Mouse (Mus musculus) c-Kit-negative CD71-positive TER-119-positive erythroid progenitor cells, embryonic 14.5 days (primary cell): ENCODE results near the gene Rab5b.

Experiments used
- DNase-seq: peaks from one replicate; pipeline ENCODE4 v3.0.0-alpha.2; 2013; ENCODE audit warnings: low read depth, low spot score

Rab5b gene

DNA sequence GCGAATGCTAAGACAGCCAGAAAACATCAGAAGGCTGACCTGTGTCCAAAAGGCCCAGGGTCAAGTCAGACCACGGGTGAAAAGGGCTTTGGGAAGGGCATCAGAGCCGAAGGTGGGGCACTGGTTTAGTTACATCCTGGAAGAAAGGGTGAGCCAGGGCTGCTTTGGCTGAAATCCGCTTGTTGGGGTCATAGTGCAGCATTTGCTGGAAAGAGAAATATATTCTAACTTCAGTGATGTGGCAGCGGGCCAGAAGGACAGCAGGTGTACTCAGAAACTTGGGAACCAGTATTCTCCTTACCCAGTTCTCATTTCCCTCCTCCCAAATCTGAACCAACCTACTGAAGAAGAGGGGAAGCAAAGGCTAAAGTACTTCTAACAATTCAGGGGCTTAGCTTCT lies 2.9 kb upstream of the Rab5b start:
- no peak for DNase-seq

DNA sequence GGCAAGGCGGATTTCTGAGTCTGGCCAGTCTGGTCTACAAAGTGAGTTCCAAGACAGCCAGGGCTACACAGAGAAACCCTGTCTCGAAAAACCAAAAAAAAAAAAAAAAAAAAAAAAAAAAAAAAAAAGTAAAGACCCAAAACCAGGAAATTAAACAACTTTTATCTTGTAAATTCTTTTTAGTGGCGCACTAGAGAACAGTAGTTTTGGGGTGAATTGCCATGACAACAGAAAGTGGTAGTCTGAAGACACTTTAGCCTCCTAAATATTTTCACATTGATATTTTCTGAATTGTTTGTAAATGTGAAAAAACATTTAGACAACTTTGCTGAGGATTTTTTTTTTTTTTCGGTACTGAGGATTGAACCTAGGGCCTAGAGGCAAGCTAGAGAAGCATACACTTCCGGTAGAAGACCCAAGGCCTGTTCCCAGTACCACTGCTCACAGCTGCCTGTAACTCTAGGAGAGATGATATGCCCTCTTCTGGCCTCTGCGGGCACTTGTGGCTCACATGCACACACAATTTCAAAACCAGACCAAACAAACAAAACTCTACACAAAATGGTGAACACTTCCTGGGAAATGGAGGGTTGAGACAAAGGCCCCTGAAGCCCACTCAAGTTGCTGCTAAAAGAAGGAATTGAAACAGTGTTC lies 1.1 kb upstream of the Rab5b start:
- DNase-seq, result no peak

DNA sequence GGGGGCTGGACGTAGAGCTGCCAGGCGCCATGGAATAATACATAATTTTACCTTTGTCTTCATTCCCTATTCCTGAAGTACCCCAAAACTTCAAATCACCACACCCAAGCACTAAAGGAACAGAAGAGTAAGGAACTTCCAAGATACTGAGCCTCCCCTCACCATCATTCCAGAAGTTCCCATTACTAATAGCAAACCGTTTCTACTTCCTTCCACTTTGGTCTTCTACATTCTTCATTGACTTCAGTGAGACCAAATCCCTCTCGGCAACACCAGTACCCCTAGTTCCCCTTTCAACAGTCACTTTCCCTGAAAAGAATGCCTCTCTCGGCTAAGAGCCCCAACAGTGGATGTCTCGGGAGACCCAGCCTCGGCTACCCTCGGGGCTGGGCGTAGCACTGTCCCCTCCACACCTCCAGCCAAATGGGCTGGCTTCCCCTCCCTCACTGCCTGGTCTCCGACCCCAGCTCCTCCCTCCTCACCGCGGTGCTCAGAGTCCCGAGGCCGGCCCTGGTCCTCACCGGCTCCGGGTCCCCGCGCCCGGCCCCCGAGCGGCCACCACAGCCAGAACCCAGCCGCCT lies 563 bp downstream of the Rab5b start:
- DNase-seq, result no peak

DNA sequence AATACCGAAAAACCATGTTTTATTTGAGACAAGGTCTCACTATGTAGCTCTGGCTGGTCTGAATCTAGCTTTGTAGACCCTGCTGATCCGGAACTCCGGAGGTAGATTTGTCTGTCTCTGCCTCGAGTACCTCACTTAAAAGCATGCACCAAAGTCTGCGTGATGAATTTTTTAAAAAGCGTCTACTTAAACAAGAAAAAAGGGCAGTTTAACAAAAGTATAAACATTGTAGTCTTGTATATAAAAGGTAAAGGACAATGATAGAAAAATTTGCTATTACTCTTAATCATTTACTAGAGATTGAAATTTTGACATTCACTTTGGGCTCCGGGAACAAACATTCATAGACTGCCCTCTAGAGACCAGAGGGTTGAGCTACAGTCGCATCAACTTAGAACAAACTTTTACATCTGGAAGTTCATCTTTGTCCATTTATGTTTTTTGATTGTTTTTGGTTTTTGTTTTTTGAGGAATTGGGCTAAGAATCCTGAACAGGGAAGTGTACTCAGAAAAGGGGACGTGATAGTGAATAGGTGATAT lies 21.5 kb downstream of the Rab5b start:
- peak; percentile 51 for DNase-seq

DNA sequence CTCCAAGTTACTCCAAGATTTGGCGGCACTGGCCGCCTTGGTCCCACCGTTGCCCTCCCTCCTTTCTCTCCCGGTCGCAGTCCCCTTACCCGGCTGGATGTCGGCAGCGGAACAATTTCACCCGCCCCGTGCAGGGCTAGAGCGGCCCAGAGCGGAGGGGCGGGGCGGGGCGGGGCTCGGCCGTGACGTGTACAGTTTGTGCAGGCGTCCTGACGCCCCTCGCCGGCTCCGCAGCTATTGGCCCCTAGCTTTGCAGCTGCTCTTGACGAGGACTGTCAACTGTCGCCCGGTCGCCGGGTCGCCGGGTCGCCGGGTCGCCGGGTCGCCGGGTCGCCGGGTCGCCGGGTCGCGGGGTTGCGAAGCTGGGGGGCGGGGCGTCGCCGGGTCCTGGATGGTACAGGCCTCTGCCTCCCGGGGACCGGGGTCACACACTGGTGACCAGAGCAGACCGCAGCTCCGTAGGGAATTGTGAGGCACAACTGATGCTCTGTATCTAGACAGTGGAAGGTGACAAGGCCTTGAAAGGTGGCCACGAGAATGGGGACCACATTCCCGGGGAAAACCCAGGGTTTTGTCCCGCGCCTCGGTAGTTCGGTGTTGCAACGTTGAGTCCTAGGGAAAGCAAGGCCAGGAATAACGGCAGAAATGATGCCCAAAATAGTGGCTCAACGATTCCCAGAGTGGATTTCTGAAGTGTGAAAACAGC lies 22.1 kb downstream of the Rab5b start, which contains the start of gene Suox:
Gene Suox (minus strand): TSS at position 311 of the 706 bp plus-strand sequence.
- peak; percentile 49 for DNase-seq

DNA sequence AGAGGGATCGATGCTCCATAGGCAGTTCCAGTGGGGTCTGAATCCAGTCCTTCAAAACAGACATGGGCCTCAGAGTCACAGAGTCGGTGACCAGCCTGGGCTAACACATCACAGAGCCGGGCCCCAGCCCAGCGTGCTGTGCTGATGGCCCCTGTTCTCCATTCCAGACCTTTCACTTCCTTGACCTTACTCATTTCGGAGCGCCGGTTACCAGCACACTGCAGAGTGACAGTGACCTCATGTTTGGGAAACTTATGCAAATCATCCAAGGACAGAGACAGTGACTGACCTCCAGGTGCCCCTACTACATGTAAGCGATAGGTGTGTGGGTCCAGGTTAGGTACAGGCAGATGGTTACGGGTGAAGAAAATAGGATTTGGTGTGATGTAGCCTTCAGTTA lies 24.9 kb downstream of the Rab5b start:
- DNase-seq, result no peak

DNA sequence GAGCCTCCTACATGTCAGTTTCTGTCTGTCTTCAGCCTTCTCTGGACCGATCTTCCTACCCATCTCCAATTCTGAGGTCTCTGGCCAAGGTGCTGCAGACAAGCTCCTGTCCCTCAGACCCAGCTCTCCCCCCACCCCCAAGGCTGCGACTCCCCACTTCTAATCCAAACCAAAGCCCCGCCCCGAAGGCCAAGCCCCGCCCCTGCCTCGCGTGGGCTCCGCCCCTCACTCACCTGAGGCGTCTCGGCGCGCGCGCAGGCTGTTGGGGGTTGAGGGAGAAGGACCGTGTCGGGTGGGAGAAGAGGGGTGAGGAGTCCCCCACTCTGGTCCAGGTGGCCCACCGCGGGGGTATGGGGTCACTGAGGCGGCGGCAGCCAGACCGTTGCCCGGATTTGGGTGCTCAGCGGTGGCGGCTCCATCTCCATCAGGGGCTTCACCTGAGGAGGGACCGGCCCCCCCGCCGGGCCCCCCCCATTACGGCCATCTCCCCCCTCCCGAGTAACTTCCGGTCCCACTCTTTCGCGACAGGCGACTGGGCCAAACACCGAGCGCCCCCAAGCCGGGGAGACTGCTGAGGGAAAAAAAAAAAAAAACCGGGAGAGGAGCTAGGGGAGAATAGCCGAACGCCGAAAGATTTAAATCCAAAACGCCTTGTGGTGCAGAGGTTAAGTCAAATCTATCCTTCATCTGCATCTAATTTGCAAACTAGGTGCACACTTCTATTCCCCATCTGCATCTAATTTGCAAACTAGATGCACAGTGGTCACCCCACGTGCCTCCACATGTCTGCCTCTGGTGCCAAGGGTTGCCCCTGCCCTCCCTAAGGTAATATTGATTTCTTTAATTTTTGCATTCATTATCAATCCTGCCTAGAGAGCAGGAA lies 27.0 kb downstream of the Rab5b start:
- no peak for DNase-seq

DNA sequence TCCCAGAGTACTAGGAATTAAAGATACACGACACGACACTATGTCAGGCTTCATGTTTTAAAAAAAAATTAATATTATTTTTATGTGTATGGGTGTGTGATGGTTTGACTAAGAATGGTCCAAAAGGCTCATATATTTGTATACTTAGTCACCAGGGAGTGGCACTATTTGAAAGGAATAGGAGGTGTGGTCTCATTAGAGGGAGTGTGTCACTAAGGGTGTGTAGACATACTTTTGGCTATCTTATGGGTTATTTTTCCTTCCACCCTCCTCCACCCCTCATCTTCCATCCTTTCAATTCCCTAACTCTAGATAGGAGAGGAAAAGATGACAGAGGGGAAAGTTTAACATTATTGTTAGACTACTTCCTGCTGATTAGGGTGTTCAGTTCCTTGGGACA lies 30.3 kb downstream of the Rab5b start:
- DNase-seq, result no peak

DNA sequence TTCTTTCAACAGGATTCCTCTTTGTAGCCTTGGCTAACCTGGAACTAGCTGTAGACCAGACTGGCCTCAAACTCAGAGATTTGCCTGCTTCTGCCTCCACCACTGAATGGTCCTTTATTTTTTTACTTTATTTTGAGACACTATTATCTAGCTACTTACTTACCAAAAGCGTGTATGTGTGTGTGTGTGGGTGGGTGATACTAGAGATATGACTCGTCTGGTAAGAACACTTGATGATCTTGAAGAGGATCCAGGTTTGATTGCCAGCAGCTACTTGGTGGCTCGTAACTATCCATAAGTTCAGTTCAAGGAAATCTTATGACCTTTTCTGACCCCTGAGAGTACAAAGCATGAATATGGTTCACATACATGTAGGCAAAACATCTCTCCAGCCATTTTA lies 30.8 kb downstream of the Rab5b start:
- DNase-seq, result no peak

DNA sequence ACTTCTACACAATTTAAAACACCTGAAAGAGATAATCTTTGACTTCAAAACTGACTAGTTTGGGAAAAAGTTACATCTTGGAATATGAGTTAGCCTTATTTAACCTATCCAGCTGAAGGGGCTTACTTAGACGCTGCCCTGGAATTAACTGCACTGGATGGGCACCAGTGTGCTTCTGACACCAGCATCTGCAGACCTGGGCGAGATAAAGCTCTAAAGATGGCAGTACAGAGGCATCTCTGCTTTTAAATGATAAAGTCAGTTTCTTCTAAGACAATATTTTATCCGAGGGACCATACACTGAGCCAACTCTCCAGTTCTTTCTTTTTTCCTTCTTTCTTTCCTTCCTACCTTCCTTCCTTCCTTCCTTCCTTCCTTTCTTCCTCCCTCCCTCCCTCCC lies 31.3 kb downstream of the Rab5b start:
- DNase-seq, result no peak

DNA sequence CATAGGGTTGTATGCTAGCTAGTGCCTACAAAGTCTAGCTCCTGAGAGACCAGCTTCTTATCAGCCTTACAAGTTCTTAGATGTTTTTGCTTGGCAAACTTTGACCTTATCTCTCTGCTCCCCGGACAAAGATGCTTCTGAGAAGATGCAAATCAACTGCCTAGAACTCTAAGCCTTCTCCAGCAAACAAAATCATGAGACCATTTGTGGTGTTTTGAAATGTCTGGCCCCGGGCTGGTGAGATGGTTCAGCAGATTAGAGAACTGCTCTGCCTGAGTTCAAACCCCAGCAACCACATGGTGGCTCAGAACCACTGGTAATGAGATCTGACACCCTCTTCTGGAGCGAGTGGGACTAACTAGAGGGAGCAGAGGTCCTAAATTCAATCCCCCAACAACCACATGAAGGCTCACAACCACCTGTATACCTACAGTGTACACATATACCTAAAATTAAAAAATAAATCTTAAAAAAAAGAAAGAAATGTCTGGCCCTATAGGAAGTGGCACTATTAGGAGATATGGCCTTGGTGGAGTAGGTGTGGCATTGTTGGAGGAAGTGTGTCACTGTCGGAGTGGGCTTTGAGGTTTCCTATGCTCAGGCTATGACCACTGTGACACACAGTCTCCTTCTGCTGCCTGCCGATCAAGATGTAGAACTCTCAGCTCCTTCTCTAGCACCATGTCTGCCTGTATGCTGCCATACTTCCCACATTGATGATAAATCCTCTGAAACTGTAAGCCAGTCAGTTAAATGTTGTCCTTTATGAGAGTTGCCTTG lies 32.4 kb downstream of the Rab5b start:
- no peak for DNase-seq

DNA sequence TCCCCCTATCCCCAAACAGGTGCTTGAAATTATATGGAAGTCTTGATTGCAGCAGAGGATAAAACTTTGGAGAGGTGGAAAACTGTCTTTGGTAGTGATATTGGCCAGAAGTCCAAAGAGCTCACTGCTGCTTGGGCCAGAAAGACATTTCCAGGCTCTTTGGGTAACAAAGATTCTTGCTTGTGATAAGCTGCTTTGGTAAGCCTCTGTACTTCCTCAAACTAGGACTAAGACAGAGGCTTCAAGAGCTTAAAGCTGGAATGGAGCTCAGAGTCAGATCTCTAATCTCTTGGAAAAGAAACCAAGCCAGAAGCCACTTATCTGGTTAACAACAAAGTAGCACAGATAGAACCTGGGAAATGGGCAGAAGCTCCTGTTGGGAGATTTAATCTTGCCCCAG lies 33.6 kb downstream of the Rab5b start:
- DNase-seq, result no peak

DNA sequence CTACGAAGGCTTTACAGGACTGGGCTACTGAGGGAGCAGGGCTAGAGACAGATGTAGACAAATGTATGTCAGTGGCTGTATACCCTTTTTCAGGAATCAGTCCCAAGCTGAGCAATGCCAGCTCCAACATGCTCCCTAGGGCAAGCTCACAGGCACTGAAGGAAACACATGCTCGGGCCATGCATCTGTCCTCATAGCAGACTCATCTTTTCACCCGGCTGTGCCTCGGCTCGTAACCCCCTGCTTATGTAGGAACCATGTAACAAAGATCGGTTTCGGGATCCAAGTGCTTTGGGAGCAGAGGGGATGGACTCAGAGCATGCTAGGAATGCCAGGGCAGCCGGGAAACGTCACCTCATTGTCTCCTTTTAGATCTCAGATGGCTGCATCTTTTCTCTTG lies 36.6 kb downstream of the Rab5b start:
- DNase-seq, result no peak

DNA sequence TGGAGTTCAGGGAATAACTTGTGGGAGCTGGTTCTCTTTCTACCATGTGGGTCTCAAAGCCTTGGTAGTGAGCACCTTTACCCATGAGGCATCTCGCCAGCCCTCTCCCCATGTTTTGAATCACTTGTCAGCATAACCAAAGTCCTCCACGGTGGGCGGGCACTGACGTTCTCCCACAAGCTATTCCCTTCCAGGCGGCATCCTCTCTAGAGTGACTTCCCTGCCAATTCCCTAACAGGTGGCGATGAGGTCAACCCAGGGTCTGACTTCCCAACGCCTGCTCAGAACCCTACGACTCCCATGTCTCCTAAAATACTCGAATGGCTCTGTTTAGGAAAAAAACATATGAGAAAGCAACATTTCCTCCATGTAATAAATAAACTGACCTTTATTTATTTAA lies 38.2 kb downstream of the Rab5b start:
- no peak for DNase-seq

DNA sequence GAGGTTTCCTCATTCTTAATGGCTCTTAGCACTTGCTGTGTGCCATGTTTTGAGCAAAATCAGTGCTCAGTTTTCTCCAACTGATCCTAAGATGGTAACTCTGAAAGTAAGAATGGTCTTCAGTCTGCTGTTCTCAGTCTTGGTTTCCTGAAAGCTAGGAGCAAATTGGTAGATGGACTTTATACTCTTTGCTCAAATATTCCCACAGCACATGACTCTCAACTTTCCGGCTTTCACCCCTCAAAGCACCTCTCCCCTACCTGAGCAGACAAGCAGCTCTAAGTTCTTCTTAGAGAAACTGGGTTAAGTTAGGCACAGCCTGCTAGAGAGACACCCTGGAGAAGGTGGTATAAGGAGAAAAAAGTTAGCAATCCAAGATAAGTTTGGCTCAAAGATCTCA lies 39.3 kb downstream of the Rab5b start:
- no peak for DNase-seq

DNA sequence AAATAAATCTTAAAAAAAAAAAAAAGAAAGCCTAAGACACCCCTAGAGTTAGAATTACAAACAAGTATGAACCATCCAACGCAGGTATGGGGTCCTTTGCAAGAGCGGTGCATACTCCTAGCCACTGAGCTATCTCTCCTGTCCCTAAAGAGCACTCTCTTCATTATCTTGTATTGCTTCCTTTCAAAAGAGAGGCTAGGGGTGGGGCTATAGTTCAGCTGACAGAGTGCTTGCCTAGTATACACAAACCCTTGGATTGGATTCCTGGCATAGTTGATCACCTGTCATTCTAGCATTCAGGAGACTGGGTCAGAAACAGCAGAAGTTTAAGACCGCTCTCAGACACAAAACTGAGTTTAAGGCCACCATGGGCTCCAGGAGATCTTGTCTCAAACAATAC lies 40.8 kb downstream of the Rab5b start:
- DNase-seq, result no peak

DNA sequence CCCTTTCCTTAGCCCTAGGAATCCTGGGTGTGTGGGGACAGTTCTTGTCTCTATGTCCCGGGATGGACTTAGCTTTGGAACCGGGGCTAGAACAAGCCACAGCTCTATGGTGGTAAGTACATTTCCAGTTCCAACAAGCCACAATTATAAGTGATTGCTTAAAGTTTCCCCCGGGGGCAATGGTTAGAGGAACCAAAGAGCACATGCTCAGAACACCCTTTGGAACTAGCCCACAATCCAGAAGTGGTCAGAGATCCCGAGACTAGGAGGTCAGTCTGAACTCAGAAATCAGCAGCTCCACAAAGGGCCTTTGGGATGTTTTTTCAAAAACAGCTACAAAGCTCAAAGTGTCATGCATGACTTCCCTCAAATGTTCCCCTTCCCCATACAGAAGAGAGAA lies 42.2 kb downstream of the Rab5b start:
- no peak for DNase-seq

DNA sequence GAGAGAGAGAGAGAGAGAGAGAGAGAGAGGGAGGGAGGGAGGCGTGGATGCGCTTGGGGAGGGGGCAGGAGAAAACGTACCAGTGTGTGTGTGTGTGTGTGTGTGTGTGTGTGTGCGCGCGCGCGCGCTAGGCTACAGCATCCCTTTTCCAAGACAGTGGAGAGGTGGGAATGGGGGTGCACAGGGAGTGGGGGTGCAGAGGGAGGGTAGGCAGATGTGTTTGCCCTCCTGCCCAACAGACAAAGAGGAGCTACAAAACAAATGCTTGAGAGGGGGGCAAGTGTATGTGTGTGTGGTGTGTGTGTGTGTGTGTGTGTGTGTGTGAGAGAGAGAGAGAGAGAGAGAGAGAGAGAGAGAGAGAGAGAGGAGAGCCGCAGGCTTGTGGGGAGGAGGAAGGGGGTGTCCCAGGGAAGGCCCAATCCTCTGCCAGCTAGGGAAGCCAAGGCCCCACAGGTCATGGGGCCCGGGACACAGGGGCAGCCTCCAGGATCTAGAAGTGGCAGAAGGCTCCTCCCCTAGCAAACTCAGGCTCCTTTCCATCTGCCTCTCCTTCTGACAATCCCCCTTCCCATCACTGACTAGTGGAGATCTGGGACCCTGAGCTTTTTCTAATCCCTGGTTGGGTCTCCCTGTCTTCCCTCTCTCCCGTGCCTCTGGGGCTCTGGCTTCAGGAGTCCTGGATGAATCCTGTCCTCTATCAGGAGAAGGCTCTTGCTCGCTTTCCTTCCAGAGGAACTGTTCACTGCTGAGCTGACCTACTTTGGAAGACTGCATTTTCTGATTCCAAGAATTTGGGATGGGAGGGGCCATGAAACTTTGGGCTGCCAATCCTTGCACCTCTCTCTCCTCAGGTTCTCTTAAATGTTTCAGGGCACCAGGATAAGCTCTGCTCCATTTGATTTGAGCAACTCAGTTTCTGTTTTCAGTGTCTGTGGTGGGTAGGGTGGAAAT lies 49.6 kb downstream of the Rab5b start:
- no peak for DNase-seq

DNA sequence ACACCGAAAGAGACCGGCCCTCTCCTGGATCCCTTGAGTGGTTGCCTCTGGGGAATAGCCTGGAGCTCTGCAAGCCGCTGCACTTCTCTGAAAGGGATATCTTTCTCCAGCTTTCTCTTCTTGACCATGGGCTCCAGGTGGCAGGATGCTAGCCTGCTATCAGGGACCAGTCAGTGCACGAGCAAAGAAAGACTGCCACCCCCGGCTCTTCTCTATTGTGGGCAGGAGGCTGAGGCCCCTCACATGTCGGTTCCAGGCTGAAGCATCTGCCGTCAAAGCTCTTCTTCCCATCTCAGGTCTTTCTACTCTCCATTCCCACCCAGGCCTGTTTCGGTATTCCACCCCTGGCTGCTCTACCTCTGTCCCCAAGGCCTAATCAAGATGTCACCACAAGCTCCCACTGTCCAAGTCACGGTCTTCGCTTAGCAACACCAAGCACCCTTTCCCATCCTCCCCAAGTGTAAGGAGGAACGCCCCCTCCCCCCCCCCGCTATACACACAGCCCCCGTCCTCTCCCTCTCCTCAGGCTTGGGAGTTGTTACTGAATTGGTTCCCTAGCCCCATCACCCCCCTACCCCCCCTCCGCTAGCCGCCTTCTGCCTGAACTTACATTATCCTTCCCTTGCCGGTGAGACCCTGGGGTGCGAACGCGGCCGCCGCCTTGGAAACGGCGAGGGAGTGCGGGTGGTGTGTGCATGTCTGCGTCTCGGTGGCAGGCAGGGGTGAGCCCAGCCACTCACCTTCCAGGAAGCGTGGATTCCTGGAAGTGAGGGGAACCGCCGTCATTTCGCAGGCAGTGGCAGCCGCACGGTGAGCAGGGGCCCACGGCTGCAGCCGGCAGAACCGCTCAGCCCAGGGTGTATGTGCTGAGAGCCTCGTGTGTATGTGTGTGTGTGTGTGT lies 50.7 kb downstream of the Rab5b start, which contains the start of gene Ikzf4:
Gene Ikzf4 (minus strand): TSS at position 881 of the 901 bp plus-strand sequence.
- DNase-seq, result no peak
